In the genomic region with DNA sequence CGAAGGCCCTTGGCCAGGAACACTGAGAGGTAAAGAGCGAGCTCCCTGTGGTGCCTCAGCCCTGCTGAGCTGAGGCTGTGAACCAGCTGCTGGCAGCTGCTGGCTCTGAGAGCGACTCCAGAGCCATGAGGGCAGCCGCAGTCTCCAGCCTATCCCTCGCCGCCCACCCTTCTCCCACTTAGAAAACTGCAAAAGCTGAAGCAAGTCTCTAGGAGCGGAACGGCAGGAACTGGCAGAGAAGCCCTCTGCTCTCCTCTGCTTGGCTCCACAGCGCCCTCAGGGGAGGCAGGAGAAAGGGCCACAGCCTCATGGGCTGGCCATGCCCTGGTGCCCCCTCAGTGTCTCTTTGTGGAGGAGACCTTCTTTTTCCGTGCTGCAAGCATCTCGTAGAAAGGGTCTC, we compare ENCODE assay signal across 9 mouse cellular contexts. TPM values are rescaled to one million over a fixed set of nuclear protein-coding genes. Genes with fewer than 3 reads are reported as not detected.
DNase-seq lines count a peak whose midpoint lies in the region; ATAC-seq and TF ChIP-seq lines count a peak whose summit lies in the region.
"Had no signal": no experiment of that assay in that cellular context is flagged by ENCODE, and none has a peak within 500 bp of the region (broad histone marks: within the 10 kb centered on the region; RNA-seq: fewer than 3 reads in every experiment).

No protein-coding gene starts in this region.

- H3K27me3 ChIP-seq in forebrain, postnatal 0 days (ENCODE audit: insufficient read depth, low read length) = no peaks in the 10 kb centered on the region
- no peaks in the 10 kb centered on the region for H3K27me3 ChIP-seq in forebrain, embryonic 13.5 days
- H3K27me3 ChIP-seq in embryonic facial prominence, embryonic 12.5 days = no peaks in the 10 kb centered on the region

- H3K27ac ChIP-seq in forebrain, postnatal 0 days (ENCODE audit: low read depth, low read length) = no peak overlapping the region
- no peak overlapping the region for H3K27ac ChIP-seq in forebrain, embryonic 13.5 days
- H3K27ac ChIP-seq in embryonic facial prominence, embryonic 12.5 days = peak overlapping the region; percentile 18; the same call in 1 of the 2 replicates

- no peak for DNase-seq in forebrain, postnatal 0 days
- peak; percentile 26 for DNase-seq in kidney, postnatal 14 days
- no peak for DNase-seq in kidney, postnatal 36 days
- peak; percentile 7 for DNase-seq in lung, postnatal 14 days
- no peak for DNase-seq in spleen, postnatal 14 days (ENCODE audit: low spot score in 2 of 2)
- no peak for DNase-seq in ovary, postnatal 14 days (ENCODE audit: low spot score)

- H3K4me2 ChIP-seq in forebrain, postnatal 0 days (ENCODE audit: low read depth) = no peak overlapping the region
- H3K4me2 ChIP-seq in forebrain, embryonic 13.5 days = no peak overlapping the region
- H3K4me2 ChIP-seq in embryonic facial prominence, embryonic 12.5 days (replicated peaks) = no peak overlapping the region

- no peak overlapping the region for H3K4me3 ChIP-seq in forebrain, postnatal 0 days (ENCODE audit: low read depth, low read length)
- no peak overlapping the region for H3K4me3 ChIP-seq in forebrain, embryonic 13.5 days
- no peak overlapping the region for H3K4me3 ChIP-seq in embryonic facial prominence, embryonic 12.5 days
- H3K4me3 ChIP-seq: erythroblast, embryonic 14.5 days had no signal

- ATAC-seq in forebrain, postnatal 0 days = no peak
- ATAC-seq in forebrain, embryonic 13.5 days = no peak
- no peak for ATAC-seq in embryonic facial prominence, embryonic 12.5 days (ENCODE audit: insufficient number of reproducible peaks, insufficient read depth, low FRiP score, low TSS enrichment)

- peak; percentile 25; the same call in 1 of the 2 replicates for TF ChIP-seq CTCF in forebrain, postnatal 0 days (IDR thresholded peaks at IDR 0.05; ENCODE audit: low read depth)

- H3K36me3 ChIP-seq in forebrain, postnatal 0 days (ENCODE audit: insufficient read depth) = peaks cover 62% of the 10 kb centered on the region
- peaks cover 68% of the 10 kb centered on the region for H3K36me3 ChIP-seq in forebrain, embryonic 13.5 days (ENCODE audit: poor library complexity, severe bottlenecking)
- peaks cover 62% of the 10 kb centered on the region for H3K36me3 ChIP-seq in embryonic facial prominence, embryonic 12.5 days

- H3K9me3 ChIP-seq in forebrain, postnatal 0 days (ENCODE audit: low read length) = no peaks in the 10 kb centered on the region
- H3K9me3 ChIP-seq in forebrain, embryonic 13.5 days (replicated peaks) = no peaks in the 10 kb centered on the region
- H3K9me3 ChIP-seq in embryonic facial prominence, embryonic 12.5 days = no peaks in the 10 kb centered on the region

- H3K9ac ChIP-seq in forebrain, postnatal 0 days = no peak overlapping the region
- H3K9ac ChIP-seq in forebrain, embryonic 13.5 days = no peak overlapping the region
- H3K9ac ChIP-seq in embryonic facial prominence, embryonic 12.5 days = no peak overlapping the region

- WGBS in forebrain, postnatal 0 days = 51% methylated on average over 11 of the region's 11 CpGs
- WGBS in forebrain, embryonic 13.5 days = 44% methylated on average over 11 of the region's 11 CpGs
- WGBS in embryonic facial prominence, embryonic 12.5 days = 53% methylated on average over 11 of the region's 11 CpGs

- no peaks in the 10 kb centered on the region for H3K4me1 ChIP-seq in forebrain, postnatal 0 days (ENCODE audit: insufficient read depth)
- H3K4me1 ChIP-seq in forebrain, embryonic 13.5 days = no peaks in the 10 kb centered on the region
- H3K4me1 ChIP-seq in embryonic facial prominence, embryonic 12.5 days = peaks cover 5% of the 10 kb centered on the region; the same call in 1 of the 2 replicates

RNA-seq across cellular contexts. Expression of gene Dnah17, which starts 35.2 kb away (rescaled TPM):
- 0.23 and 0.62 TPM in 2 replicates for total RNA-seq in forebrain, postnatal 0 days (2014; rRNA removed)
- polyA plus RNA-seq in forebrain, postnatal 0 days (2015; fragmentation: Nextera tagmentation; extraction: Ambion mirVana) = 0.03 and 0.17 TPM in 2 replicates
- polyA plus RNA-seq in forebrain, embryonic 13.5 days (2015; fragmentation: Nextera tagmentation; extraction: Ambion mirVana) = 0.27 and 0.29 TPM in 2 replicates
- polyA plus RNA-seq in embryonic facial prominence, embryonic 12.5 days (2016; fragmentation: Nextera tagmentation; extraction: Ambion mirVana) = 0.23 and 0.27 TPM in 2 replicates
- polyA plus RNA-seq: erythroblast, embryonic 14.5 days had no signal

Comparison
In these comparisons a context has a peak if more than half of its experiments do, and no peak if none do; other contexts are left out.
1. DNase-seq: peak in kidney, postnatal 14 days (single experiment) and lung, postnatal 14 days (single experiment); none in forebrain, postnatal 0 days (single experiment), kidney, postnatal 36 days (0 of 2), spleen, postnatal 14 days (0 of 2) and ovary, postnatal 14 days (single experiment).